Mouse (Mus musculus) intestine, embryonic 14.5 days (tissue): ENCODE data around the gene Erc2. TPM values are rescaled to one million over a fixed set of nuclear protein-coding genes. Genes with fewer than 3 reads are reported as not detected.
A peak's percentile ranks its signal among the peaks of the same experiment; 100 is the strongest.

ENCODE experiments used
- ATAC-seq: fragments of 200-750 bp; cut with Nextera tagmentation; replicated peaks from 2 replicates; pipeline ENCODE4 v1.8.0; 2017; ENCODE audit warnings: low read depth, moderate number of reproducible peaks, moderate TSS enrichment, moderate library complexity; ENCODE audit not compliant: low FRiP score, low TSS enrichment
- DNase-seq: peaks from one replicate; pipeline ENCODE4 v3.0.0-alpha.2; 2018; ENCODE audit warnings: low spot score
- H3K27ac ChIP-seq: fragments of 300-500 bp; sonication (generic); 2 replicates; pipeline ENCODE4 v1.5.1; 2014; ENCODE audit warnings: low read depth, mild to moderate bottlenecking, control low read depth
- H3K27me3 ChIP-seq: fragments of 300-500 bp; sonication (generic); replicated peaks from 2 replicates; pipeline ENCODE4 v1.6.1; 2014; ENCODE audit warnings: low read length, control low read depth; ENCODE audit not compliant: control insufficient read depth, insufficient read depth
- H3K36me3 ChIP-seq: fragments of 300-500 bp; sonication (generic); 2 replicates; pipeline ENCODE4 v1.6.1; 2014; ENCODE audit warnings: low read length, control low read depth; ENCODE audit not compliant: control insufficient read depth, insufficient read depth
- H3K4me1 ChIP-seq: fragments of 300-500 bp; sonication (generic); replicated peaks from 2 replicates; pipeline ENCODE4 v1.6.1; 2014; ENCODE audit warnings: low read length, control low read depth, mixed read lengths; ENCODE audit not compliant: control insufficient read depth, insufficient read depth
- H3K4me2 ChIP-seq: fragments of 300-500 bp; sonication (generic); 2 replicates; pipeline ENCODE4 v1.6.1; 2014; ENCODE audit warnings: low read length
- H3K4me3 ChIP-seq: fragments of 300-500 bp; sonication (generic); 2 replicates; pipeline ENCODE4 v1.5.1; 2014; ENCODE audit warnings: low read depth, low read length, control low read depth, mixed read lengths
- H3K9ac ChIP-seq: fragments of 300-500 bp; sonication (generic); 2 replicates; pipeline ENCODE4 v1.6.1; 2014; ENCODE audit warnings: mild to moderate bottlenecking, low read length
- H3K9me3 ChIP-seq: fragments of 300-500 bp; sonication (generic); 2 replicates; pipeline ENCODE4 v1.6.1; 2016; ENCODE audit warnings: low read length, control low read depth; ENCODE audit not compliant: control insufficient read depth
- WGBS: fragments of 180-500 bp; shearing (Covaris S2); extraction: QIAGEN DNeasy Blood & Tissue Kit; methylation state at CpG from one replicate; pipeline ENCODE4 v1.1.7; 2014; 5-methylcytosine and 5-hydroxymethylcytosine counted together
- polyA plus RNA-seq: library from polyadenylated mRNA; unstranded; fragments of >200 nt; fragmentation: Nextera tagmentation; extraction: Ambion mirVana; gene quantifications from 2 replicates; pipeline ENCODE4 v1.2.1, GENCODE M21; 2014

Erc2 gene
- polyA plus RNA-seq, 1 experiment from 2014 or later: 7.8 TPM

DNA sequence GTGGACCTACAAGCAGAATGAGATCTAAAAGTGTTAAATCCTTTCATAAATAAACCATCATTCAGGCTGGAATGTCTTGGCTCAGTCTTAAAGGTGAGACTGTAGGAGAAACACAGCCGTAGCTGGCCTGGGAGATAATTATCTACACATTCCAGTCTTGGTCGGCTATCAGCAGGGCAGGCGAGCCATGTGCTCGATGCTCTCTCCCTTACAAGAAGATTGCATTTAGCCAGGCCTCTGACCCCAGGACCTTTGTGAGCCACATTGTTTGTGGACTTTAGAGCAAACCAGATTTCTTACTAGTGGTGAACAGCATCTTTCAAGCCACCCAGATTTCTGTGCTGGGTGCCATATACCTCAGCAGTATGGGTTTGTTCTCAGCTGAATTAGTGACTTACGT, 498.6 kb downstream of the Erc2 start:
- no peak for DNase-seq
- H3K4me3 ChIP-seq: no peak overlapping the region
- H3K9me3 ChIP-seq: no peaks in the 10 kb centered on the region
- ATAC-seq: no peak
- no peaks in the 10 kb centered on the region for H3K36me3 ChIP-seq
- H3K9ac ChIP-seq: no peak overlapping the region
- no peak overlapping the region for H3K4me2 ChIP-seq
- 36% methylated on average over 5 of the region's 5 CpGs for WGBS
- no peak overlapping the region for H3K27ac ChIP-seq
- H3K27me3 ChIP-seq: no peaks in the 10 kb centered on the region
- no peaks in the 10 kb centered on the region; the same call in 1 of the 2 replicates for H3K4me1 ChIP-seq

- Histone ChIP-seq H3K4me3 (no peak overlapping the region), H3K27ac (no peak overlapping the region), H3K9me3 (no peaks in the 10 kb centered on the region), H3K36me3 (no peaks in the 10 kb centered on the region), H3K4me1 (no peaks in the 10 kb centered on the region; the same call in 1 of the 2 replicates), H3K9ac (no peak overlapping the region), H3K27me3 (no peaks in the 10 kb centered on the region), H3K4me2 (no peak overlapping the region)
- 30% methylated on average over 8 of the region's 8 CpGs for WGBS
- DNase-seq: peak; percentile 52
- ATAC-seq: no peak
Observed at GRCm38 (mm10) chr14:28126842-28127241, 504.6 kb downstream of the Erc2 start.

GRCm38 (mm10) chr14:28128999-28129398, 506.8 kb downstream of the Erc2 start:
- Histone ChIP-seq H3K9me3 (no peaks in the 10 kb centered on the region), H3K4me3 (no peak overlapping the region), H3K9ac (no peak overlapping the region), H3K4me2 (no peak overlapping the region), H3K27ac (no peak overlapping the region), H3K27me3 (no peaks in the 10 kb centered on the region), H3K4me1 (no peaks in the 10 kb centered on the region; the same call in 1 of the 2 replicates), H3K36me3 (no peaks in the 10 kb centered on the region)
- DNase-seq (no peak), ATAC-seq (no peak)
- WGBS: 74% methylated on average over 3 of the region's 3 CpGs

DNA sequence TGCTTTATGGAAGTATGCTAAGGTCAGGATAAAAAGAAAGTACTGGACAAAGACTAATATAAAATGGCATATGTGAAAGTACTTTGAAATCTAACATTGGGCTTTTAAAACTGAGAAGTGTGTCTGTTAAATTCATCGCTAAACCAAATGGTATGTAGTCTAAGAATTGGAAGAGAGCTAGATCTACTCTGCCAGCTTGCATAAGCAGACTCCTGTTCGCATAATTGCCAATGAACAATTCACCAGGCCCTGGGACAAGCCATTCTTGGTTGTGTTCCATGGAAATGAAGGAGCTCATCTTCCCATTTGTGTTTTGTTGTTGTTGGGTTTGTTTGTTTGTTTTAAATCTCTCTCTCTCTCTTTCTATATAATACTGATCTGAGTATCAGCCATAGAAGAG, 521.8 kb downstream of the Erc2 start:
- Histone ChIP-seq H3K27me3 (no peaks in the 10 kb centered on the region), H3K27ac (no peak overlapping the region), H3K36me3 (no peaks in the 10 kb centered on the region), H3K4me1 (no peaks in the 10 kb centered on the region), H3K4me3 (no peak overlapping the region), H3K4me2 (no peak overlapping the region), H3K9me3 (no peaks in the 10 kb centered on the region), H3K9ac (no peak overlapping the region)
- WGBS: 97% methylated on average over 2 of the region's 2 CpGs
- ATAC-seq (no peak), DNase-seq (no peak)

- Histone ChIP-seq H3K4me1 (no peaks in the 10 kb centered on the region), H3K4me2 (no peak overlapping the region), H3K9me3 (no peaks in the 10 kb centered on the region), H3K9ac (no peak overlapping the region), H3K36me3 (no peaks in the 10 kb centered on the region), H3K4me3 (no peak overlapping the region), H3K27me3 (no peaks in the 10 kb centered on the region), H3K27ac (no peak overlapping the region)
- ATAC-seq (no peak), DNase-seq (no peak)
- WGBS: 24% methylated on average over 5 of the region's 5 CpGs
Observed at GRCm38 (mm10) chr14:28147201-28147600, 525.0 kb downstream of the Erc2 start.

GRCm38 (mm10) chr14:28150942-28151341, 528.7 kb downstream of the Erc2 start:
- H3K4me1 ChIP-seq: no peaks in the 10 kb centered on the region
- no peak overlapping the region for H3K4me3 ChIP-seq
- no peak overlapping the region for H3K27ac ChIP-seq
- DNase-seq (no peak), ATAC-seq (no peak)
- H3K9ac ChIP-seq: no peak overlapping the region
- no peak overlapping the region for H3K4me2 ChIP-seq
- 89% methylated on average over 3 of the region's 3 CpGs for WGBS
- H3K36me3 ChIP-seq: no peaks in the 10 kb centered on the region
- no peaks in the 10 kb centered on the region for H3K27me3 ChIP-seq
- no peaks in the 10 kb centered on the region for H3K9me3 ChIP-seq

- Histone ChIP-seq H3K4me2 (no peak overlapping the region), H3K36me3 (no peaks in the 10 kb centered on the region), H3K27me3 (no peaks in the 10 kb centered on the region), H3K9ac (no peak overlapping the region), H3K4me1 (no peaks in the 10 kb centered on the region), H3K9me3 (no peaks in the 10 kb centered on the region), H3K27ac (no peak overlapping the region), H3K4me3 (no peak overlapping the region)
- DNase-seq (no peak), ATAC-seq (no peak)
- WGBS: 87% methylated on average over 4 of the region's 4 CpGs
Observed at GRCm38 (mm10) chr14:28155706-28156105, 533.5 kb downstream of the Erc2 start.

DNA sequence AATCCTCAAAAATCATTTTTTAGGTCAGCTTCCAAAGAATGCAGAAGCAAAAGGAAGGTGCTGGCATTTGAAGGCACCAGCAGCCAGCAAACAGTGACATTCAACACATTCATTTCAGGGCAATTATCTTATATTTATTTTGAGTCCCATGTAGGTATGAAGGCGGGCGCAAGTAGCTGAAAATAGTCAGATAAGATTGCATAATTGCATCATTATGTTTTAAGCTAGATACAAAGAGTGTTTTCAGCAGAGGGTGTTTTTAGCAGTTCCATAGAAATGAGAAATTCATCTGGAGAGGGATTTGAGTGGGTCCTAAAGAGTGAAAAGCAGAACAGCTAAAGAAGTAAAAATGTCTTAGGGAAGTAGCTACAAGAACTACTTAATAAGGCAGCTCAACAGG, 538.6 kb downstream of the Erc2 start:
- ATAC-seq: no peak
- 86% methylated on average over 2 of the region's 2 CpGs for WGBS
- H3K4me3 ChIP-seq: no peak overlapping the region
- H3K27ac ChIP-seq: no peak overlapping the region
- peaks cover 11% of the 10 kb centered on the region for H3K4me1 ChIP-seq
- no peaks in the 10 kb centered on the region for H3K36me3 ChIP-seq
- no peak for DNase-seq
- H3K4me2 ChIP-seq: no peak overlapping the region
- no peaks in the 10 kb centered on the region for H3K9me3 ChIP-seq
- H3K9ac ChIP-seq: no peak overlapping the region
- H3K27me3 ChIP-seq: no peaks in the 10 kb centered on the region

- H3K27ac ChIP-seq: peak overlapping the region; percentile 81
- H3K4me1 ChIP-seq: peaks cover 17% of the 10 kb centered on the region
- no peak overlapping the region; the same call in 1 of the 2 replicates for H3K4me2 ChIP-seq
- H3K4me3 ChIP-seq: no peak overlapping the region
- H3K9me3 ChIP-seq: no peaks in the 10 kb centered on the region
- DNase-seq (peak; percentile 64), ATAC-seq (peak; percentile 76; the same call in 1 of the 2 replicates)
- WGBS: 27% methylated on average over 15 of the region's 15 CpGs
- H3K9ac ChIP-seq: no peak overlapping the region
- H3K36me3 ChIP-seq: no peaks in the 10 kb centered on the region
- H3K27me3 ChIP-seq: no peaks in the 10 kb centered on the region
Observed at GRCm38 (mm10) chr14:28164642-28165408, 542.6 kb downstream of the Erc2 start.
